Mouse (Mus musculus) liver, embryonic 16.5 days (tissue): ENCODE data around the gene Pom121l12. TPM values are rescaled to one million over a fixed set of nuclear protein-coding genes. Genes with fewer than 3 reads are reported as not detected.

Source experiments
- ATAC-seq: fragments of 200-750 bp; cut with Nextera tagmentation; 2 replicates; pipeline ENCODE4 v1.8.0; 2017; ENCODE audit warnings: low read depth, mild to moderate bottlenecking, moderate number of reproducible peaks, moderate library complexity
- H3K27ac ChIP-seq: fragments of 300-500 bp; sonication (generic); 2 replicates; pipeline ENCODE4 v1.5.1; 2014; ENCODE audit warnings: mild to moderate bottlenecking, low read length
- H3K27me3 ChIP-seq: fragments of 300-500 bp; sonication (generic); 2 replicates; pipeline ENCODE4 v1.6.1; 2014; ENCODE audit warnings: low read depth, low read length, mixed read lengths; ENCODE audit not compliant: control insufficient read depth, insufficient read depth
- H3K36me3 ChIP-seq: fragments of 300-500 bp; sonication (generic); 2 replicates; pipeline ENCODE4 v1.6.1; 2014; ENCODE audit warnings: mild to moderate bottlenecking; ENCODE audit not compliant: control insufficient read depth, insufficient read depth
- H3K4me1 ChIP-seq: fragments of 300-500 bp; sonication (generic); 2 replicates; pipeline ENCODE4 v1.6.1; 2014; ENCODE audit warnings: low read depth, low read length, mixed read lengths; ENCODE audit not compliant: control insufficient read depth
- H3K4me2 ChIP-seq: fragments of 300-500 bp; sonication (generic); 2 replicates; pipeline ENCODE4 v1.6.1; 2014; ENCODE audit warnings: low read depth, low read length, mixed read lengths
- H3K4me3 ChIP-seq: fragments of 300-500 bp; sonication (generic); 2 replicates; pipeline ENCODE4 v1.5.1; 2014; ENCODE audit warnings: low read depth, mild to moderate bottlenecking, low read length
- H3K9ac ChIP-seq: fragments of 300-500 bp; sonication (generic); 2 replicates; pipeline ENCODE4 v1.6.1; 2014; ENCODE audit warnings: low read depth, low read length
- H3K9me3 ChIP-seq: fragments of 300-500 bp; sonication (generic); replicated peaks from 2 replicates; pipeline ENCODE4 v1.6.1; 2016; ENCODE audit warnings: low read length; ENCODE audit not compliant: control insufficient read depth
- WGBS: fragments of 180-500 bp; shearing (Covaris S2); extraction: QIAGEN DNeasy Blood & Tissue Kit; methylation state at CpG from one replicate; pipeline ENCODE4 v1.1.7; 2014; ENCODE audit not compliant: insufficient replicate concordance; 5-methylcytosine and 5-hydroxymethylcytosine counted together
- polyA plus RNA-seq: library from polyadenylated mRNA; unstranded; fragments of >200 nt; fragmentation: Nextera tagmentation; extraction: Ambion mirVana; gene quantifications from 2 replicates; pipeline ENCODE4 v1.2.1, GENCODE M21; 2015

Pom121l12 gene
- polyA plus RNA-seq: not detected in 2 replicates

DNA sequence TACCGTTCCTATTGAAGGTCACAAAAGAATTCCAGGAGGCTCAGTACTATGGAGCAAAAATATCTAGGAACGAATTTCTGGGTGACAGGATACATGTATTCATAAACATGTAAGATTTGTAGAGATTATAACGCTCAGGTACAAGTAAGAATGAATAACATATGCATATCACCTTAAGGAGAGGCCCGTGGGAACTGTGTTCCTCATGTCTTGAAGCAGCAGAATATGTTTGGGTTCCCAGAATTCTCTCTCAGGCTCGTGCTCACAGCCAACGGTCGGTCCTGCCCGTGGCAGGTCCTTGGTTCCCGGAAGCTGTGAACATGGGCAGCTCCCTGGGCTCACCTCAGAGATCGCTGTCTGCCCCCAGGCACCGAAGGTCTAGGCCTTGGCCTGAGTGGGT lies at the start of gene Pom121l12:
Gene Pom121l12, plus strand, starts transcription at position 301 of the 400 bp plus-strand sequence.
- no peak within 1 kb of the TSS for H3K9ac ChIP-seq
- no peak within 1 kb of the TSS for H3K4me2 ChIP-seq
- no peaks in the 10 kb centered on the region for H3K4me1 ChIP-seq
- no peaks in the 10 kb centered on the region for H3K36me3 ChIP-seq
- H3K9me3 ChIP-seq: no peaks in the 10 kb centered on the region
- no peak within 1 kb of the TSS for H3K27ac ChIP-seq
- WGBS: 67% methylated on average over 11 of the region's 11 CpGs
- ATAC-seq: no peak
- H3K4me3 ChIP-seq: no peak within 1 kb of the TSS
- H3K27me3 ChIP-seq: no peaks in the 10 kb centered on the region

DNA sequence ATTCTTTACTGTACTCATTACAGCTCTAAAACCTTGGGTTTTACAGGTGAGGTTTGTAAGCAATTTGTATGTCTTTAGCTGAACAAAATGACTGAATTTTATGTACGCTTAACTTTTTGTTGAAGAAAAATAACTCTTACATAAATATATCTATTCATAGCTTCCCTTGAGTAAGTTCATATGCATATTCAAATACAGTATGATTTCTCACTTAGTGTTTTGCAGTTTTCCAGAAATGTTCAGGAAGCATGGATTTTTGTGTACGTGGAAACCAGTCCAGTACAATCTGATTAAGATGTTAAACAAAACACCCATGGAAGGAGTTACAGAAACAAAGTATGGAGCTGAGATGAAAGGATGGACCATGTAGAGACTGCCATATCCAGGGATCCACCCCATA lies 12.8 kb downstream of the Pom121l12 start:
- no peak for ATAC-seq
- H3K4me1 ChIP-seq: no peaks in the 10 kb centered on the region
- no peak overlapping the region for H3K27ac ChIP-seq
- H3K9me3 ChIP-seq: no peaks in the 10 kb centered on the region; the same call in 1 of the 2 replicates
- H3K36me3 ChIP-seq: no peaks in the 10 kb centered on the region
- no peak overlapping the region for H3K4me2 ChIP-seq
- 64% methylated on average over 2 of the region's 2 CpGs for WGBS
- H3K4me3 ChIP-seq: no peak overlapping the region
- H3K9ac ChIP-seq: no peak overlapping the region
- H3K27me3 ChIP-seq: no peaks in the 10 kb centered on the region
